Mouse (Mus musculus): ENCODE measurements around the gene Tex11. TPM values are rescaled to one million over a fixed set of nuclear protein-coding genes. Genes with fewer than 3 reads are reported as not detected.

Tex11 gene
- polyA plus RNA-seq (2012; rRNA removed; ENCODE audit: low replicate concordance) = not detected in 2 replicates

DNA sequence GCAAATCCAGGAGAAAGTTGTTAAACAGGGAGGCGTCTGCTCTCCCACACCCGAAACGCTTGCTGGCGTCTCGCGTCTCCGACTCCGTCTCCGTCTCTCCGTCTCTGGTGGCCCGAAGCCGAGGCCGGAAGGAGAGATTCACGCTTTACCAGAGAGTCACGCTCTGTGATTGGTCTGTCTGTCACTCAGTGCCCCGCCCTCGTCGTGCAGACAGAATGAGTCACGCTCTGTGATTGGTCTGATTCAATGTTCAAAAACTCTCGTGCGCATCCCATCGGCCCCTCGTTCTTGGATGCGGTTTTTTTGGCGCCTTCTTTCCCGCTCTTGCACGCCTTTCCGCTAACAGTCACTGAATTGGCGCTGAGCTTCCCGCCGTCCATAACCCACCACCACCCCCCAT is at the start of gene Tex11:
Gene Tex11, minus strand, starts transcription at position 127 of the 400 bp plus-strand sequence.

DNA sequence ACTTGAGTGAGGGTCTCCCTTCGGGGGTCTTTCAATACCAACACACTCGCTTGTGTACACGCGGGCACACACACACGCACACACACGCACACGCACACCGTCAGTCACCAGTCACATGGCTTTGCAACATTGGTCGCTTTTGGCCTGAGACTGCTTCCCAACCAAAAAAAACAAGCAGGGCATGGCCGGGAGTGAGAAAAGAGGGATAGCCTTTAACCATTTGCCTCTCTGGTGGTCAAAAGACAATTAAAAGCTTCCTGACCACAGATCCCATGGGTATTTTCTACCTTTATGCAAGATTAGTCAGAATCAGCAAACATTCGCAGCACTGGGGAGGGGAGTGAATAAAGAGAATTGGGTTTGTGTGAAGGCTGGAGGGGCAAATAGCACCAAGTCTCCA is 26.5 kb upstream of the Tex11 start, which contains the start of gene Slc7a3:
Gene Slc7a3, minus strand, starts transcription at position 101 of the 400 bp plus-strand sequence.

Other genes with a start within 250 kb of the Tex11 start
- 1.0 and 3.1 TPM in 2 replicates for gene Slc7a3, start 26.4 kb upstream of the Tex11 start, polyA plus RNA-seq (2012; rRNA removed; ENCODE audit: low replicate concordance)
- 19.1 and 27.4 TPM in 2 replicates for gene Snx12, start 162.9 kb upstream of the Tex11 start, polyA plus RNA-seq (2012; rRNA removed; ENCODE audit: low replicate concordance)
- 49.5 and 50.2 TPM in 2 replicates for gene Foxo4, start 194.9 kb upstream of the Tex11 start, polyA plus RNA-seq (2012; rRNA removed; ENCODE audit: low replicate concordance)
- gene Gm614, start 204.3 kb upstream of the Tex11 start, polyA plus RNA-seq (2012; rRNA removed; ENCODE audit: low replicate concordance) = 0.34 TPM in 1 of 2 replicates, not detected in the other
- 21.5 and 23.4 TPM in 2 replicates for gene Il2rg, start 208.6 kb upstream of the Tex11 start, polyA plus RNA-seq (2012; rRNA removed; ENCODE audit: low replicate concordance)
- not detected in 2 replicates for gene Gm20489, start 209.4 kb upstream of the Tex11 start, polyA plus RNA-seq (2012; rRNA removed; ENCODE audit: low replicate concordance)
- gene Med12, start 214.4 kb upstream of the Tex11 start, polyA plus RNA-seq (2012; rRNA removed; ENCODE audit: low replicate concordance) = 98.8 and 147 TPM in 2 replicates
- gene Nlgn3, start 239.5 kb upstream of the Tex11 start, polyA plus RNA-seq (2012; rRNA removed; ENCODE audit: low replicate concordance) = 0.20 and 2.4 TPM in 2 replicates